ENCODE assay signal across 19 mouse cellular contexts in genomic region chr2:9607547-9607946, GRCm38 (mm10).
DNase-seq lines count a peak whose midpoint lies in the region; ATAC-seq lines count a peak whose summit lies in the region.
"Had no signal": no experiment of that assay in that cellular context is flagged by ENCODE, and none has a peak within 500 bp of the region (broad histone marks: within the 10 kb centered on the region; RNA-seq: fewer than 3 reads in every experiment).

No protein-coding gene starts in this region.

- ATAC-seq in cerebellum, adult (ENCODE audit: insufficient number of reproducible peaks, low FRiP score, low TSS enrichment) = peak; percentile 74; the same call in 1 of the 2 replicates
- ATAC-seq in frontal cortex, adult (ENCODE audit: low TSS enrichment) = peak; percentile 77
- ATAC-seq: activated CD4-positive, CD25-positive, alpha-beta regulatory T cell, adult 4 months; forebrain, embryonic 13.5 days; forebrain, embryonic 16.5 days; hindbrain, postnatal 0 days; inflammation-experienced regulatory T-cells, adult 6 months had no signal

- DNase-seq in cerebellum, adult 11 months = no peak
- no peak for DNase-seq in frontal cortex, postnatal 25 days (ENCODE audit: low spot score in 2 of 2)
- DNase-seq in layer of hippocampus, adult 9-11 months = peak; percentile 17
- no peak for DNase-seq in layer of hippocampus, postnatal 10 days (ENCODE audit: low spot score in 2 of 2)
- DNase-seq in heart, adult 18-20 months = no peak
- DNase-seq: adrenal gland, adult 8-10 months; adrenal gland, postnatal 25 days; cerebellum, adult 18-20 months; gastrocnemius, postnatal 25 days; heart, adult 2 months; heart, postnatal 14 days; heart, postnatal 4 days had no signal
